Mouse (Mus musculus) midbrain, embryonic 10.5 days (tissue): ENCODE results near the gene Nccrp1. TPM values are rescaled to one million over a fixed set of nuclear protein-coding genes. Genes with fewer than 3 reads are reported as not detected.

Experiments
- DNase-seq: peaks from one replicate; pipeline ENCODE4 v3.0.0-alpha.2; 2017; ENCODE audit warnings: low spot score
- H3K27ac ChIP-seq: fragments of 300-500 bp; sonication (generic); replicated peaks from 2 replicates; pipeline ENCODE4 v1.5.1; 2016; ENCODE audit warnings: mild to moderate bottlenecking
- H3K27me3 ChIP-seq: fragments of 300-500 bp; sonication (generic); 2 replicates; pipeline ENCODE4 v1.6.1; 2016; ENCODE audit warnings: low read depth, mild to moderate bottlenecking; ENCODE audit not compliant: poor library complexity, severe bottlenecking
- H3K36me3 ChIP-seq: fragments of 300-500 bp; sonication (generic); 2 replicates; pipeline ENCODE4 v1.6.1; 2016; ENCODE audit warnings: mild to moderate bottlenecking, moderate library complexity
- H3K4me1 ChIP-seq: fragments of 300-500 bp; sonication (generic); 2 replicates; pipeline ENCODE4 v1.6.1; 2016
- H3K4me3 ChIP-seq: fragments of 300-500 bp; sonication (generic); 2 replicates; pipeline ENCODE4 v1.5.1; 2016; ENCODE audit warnings: mild to moderate bottlenecking, moderate library complexity
- H3K9me3 ChIP-seq: fragments of 300-500 bp; sonication (generic); replicated peaks from 2 replicates; pipeline ENCODE4 v1.6.1; 2016; ENCODE audit warnings: mild to moderate bottlenecking
- WGBS: fragments of 180-500 bp; shearing (Covaris S2); methylation state at CpG from one replicate; pipeline ENCODE4 v1.1.7; 2016; 5-methylcytosine and 5-hydroxymethylcytosine counted together
- polyA plus RNA-seq: library from polyadenylated mRNA; unstranded; fragments of >200 nt; fragmentation: Nextera tagmentation; extraction: Ambion mirVana; gene quantifications from 2 replicates; pipeline ENCODE4 v1.2.1, GENCODE M21; 2016

Nccrp1 gene
- polyA plus RNA-seq, 1 experiment from 2014 or later: 0.20 TPM

GRCm38 (mm10) chr7:28562371-28562770 lies 15.3 kb upstream of the Nccrp1 start:
- 95% methylated on average over 13 of the region's 13 CpGs for WGBS

GRCm38 (mm10) chr7:28561967-28562366 lies 14.9 kb upstream of the Nccrp1 start:
- H3K36me3 ChIP-seq: peaks cover 91% of the 10 kb centered on the region

More at GRCm38 (mm10) chr7:28562371-28562770, 15.3 kb upstream of the Nccrp1 start:
- Histone ChIP-seq H3K27me3 (no peaks in the 10 kb centered on the region), H3K4me3 (no peak overlapping the region), H3K4me1 (0 out of 2 replicates have a peak, but pooled peaks cover 3% of the 10 kb centered on the region), H3K36me3 (peaks cover 95% of the 10 kb centered on the region), H3K27ac (no peak overlapping the region), H3K9me3 (no peaks in the 10 kb centered on the region)
- no peak for DNase-seq

GRCm38 (mm10) chr7:28560856-28561255 lies 13.8 kb upstream of the Nccrp1 start:
- Histone ChIP-seq H3K36me3 (peaks cover 80% of the 10 kb centered on the region), H3K4me3 (no peak overlapping the region), H3K4me1 (peaks cover 11% of the 10 kb centered on the region), H3K27ac (no peak overlapping the region), H3K27me3 (no peaks in the 10 kb centered on the region), H3K9me3 (no peaks in the 10 kb centered on the region)
- 93% methylated on average over 10 of the region's 10 CpGs for WGBS
- DNase-seq: no peak

More at GRCm38 (mm10) chr7:28561967-28562366, 14.9 kb upstream of the Nccrp1 start:
- no peak for DNase-seq
- WGBS: 88% methylated on average over 11 of the region's 11 CpGs
- no peak overlapping the region for H3K27ac ChIP-seq
- H3K9me3 ChIP-seq: no peaks in the 10 kb centered on the region
- no peak overlapping the region for H3K4me3 ChIP-seq
- H3K27me3 ChIP-seq: no peaks in the 10 kb centered on the region
- 0 out of 2 replicates have a peak, but pooled peaks cover 3% of the 10 kb centered on the region for H3K4me1 ChIP-seq

- WGBS: 57% methylated on average over 4 of the region's 4 CpGs
- no peak for DNase-seq
- no peak overlapping the region for H3K4me3 ChIP-seq
- 0 out of 2 replicates have a peak, but pooled peaks cover under 1% of the 10 kb centered on the region for H3K9me3 ChIP-seq
- H3K27me3 ChIP-seq: no peaks in the 10 kb centered on the region
- peaks cover 56% of the 10 kb centered on the region for H3K36me3 ChIP-seq
- H3K4me1 ChIP-seq: peaks cover 14% of the 10 kb centered on the region
- no peak overlapping the region for H3K27ac ChIP-seq
These were observed 11.4 kb upstream of the Nccrp1 start for GRCm38 (mm10) chr7:28558486-28558885.

GRCm38 (mm10) chr7:28557708-28558107 lies 10.7 kb upstream of the Nccrp1 start:
- DNase-seq: no peak
- Histone ChIP-seq H3K4me1 (peaks cover 14% of the 10 kb centered on the region), H3K9me3 (peaks cover 7% of the 10 kb centered on the region; the same call in 1 of the 2 replicates), H3K27me3 (no peaks in the 10 kb centered on the region), H3K27ac (no peak overlapping the region), H3K4me3 (no peak overlapping the region), H3K36me3 (peaks cover 48% of the 10 kb centered on the region)
- WGBS: 83% methylated on average over 6 of the region's 6 CpGs

GRCm38 (mm10) chr7:28557069-28557468 lies 10.0 kb upstream of the Nccrp1 start:
- peaks cover 10% of the 10 kb centered on the region; the same call in 1 of the 2 replicates for H3K9me3 ChIP-seq
- WGBS: 82% methylated on average over 5 of the region's 5 CpGs

GRCm38 (mm10) chr7:28555939-28556535 lies 9.0 kb upstream of the Nccrp1 start:
- H3K27ac ChIP-seq: no peak overlapping the region
- peaks cover 14% of the 10 kb centered on the region for H3K4me1 ChIP-seq
- H3K9me3 ChIP-seq: peaks cover 10% of the 10 kb centered on the region; the same call in 1 of the 2 replicates
- no peaks in the 10 kb centered on the region for H3K27me3 ChIP-seq
- 18% methylated on average over 5 of the region's 5 CpGs for WGBS
- DNase-seq: no peak
- no peak overlapping the region for H3K4me3 ChIP-seq
- peaks cover 34% of the 10 kb centered on the region for H3K36me3 ChIP-seq

More at GRCm38 (mm10) chr7:28557069-28557468, 10.0 kb upstream of the Nccrp1 start:
- no peak for DNase-seq
- Histone ChIP-seq H3K27me3 (no peaks in the 10 kb centered on the region), H3K4me1 (peaks cover 14% of the 10 kb centered on the region), H3K36me3 (peaks cover 42% of the 10 kb centered on the region), H3K4me3 (no peak overlapping the region), H3K27ac (no peak overlapping the region)

GRCm38 (mm10) chr7:28553076-28553475 lies 6.0 kb upstream of the Nccrp1 start:
- peaks cover 6% of the 10 kb centered on the region for H3K36me3 ChIP-seq
- no peak for DNase-seq
- peaks cover 2% of the 10 kb centered on the region; the same call in 1 of the 2 replicates for H3K27me3 ChIP-seq
- H3K4me3 ChIP-seq: no peak overlapping the region
- 88% methylated on average over 6 of the region's 6 CpGs for WGBS
- H3K4me1 ChIP-seq: peaks cover 11% of the 10 kb centered on the region
- no peak overlapping the region for H3K27ac ChIP-seq
- H3K9me3 ChIP-seq: peaks cover 10% of the 10 kb centered on the region; the same call in 1 of the 2 replicates

GRCm38 (mm10) chr7:28547628-28548027 lies 574 bp upstream of the Nccrp1 start:
- DNase-seq: no peak
- no peak overlapping the region for H3K27ac ChIP-seq
- WGBS: 75% methylated on average over 7 of the region's 7 CpGs
- H3K4me1 ChIP-seq: peaks cover 40% of the 10 kb centered on the region
- peaks cover 1% of the 10 kb centered on the region; the same call in 1 of the 2 replicates for H3K9me3 ChIP-seq
- no peak overlapping the region for H3K4me3 ChIP-seq
- no peaks in the 10 kb centered on the region for H3K36me3 ChIP-seq
- H3K27me3 ChIP-seq: peaks cover 53% of the 10 kb centered on the region

GRCm38 (mm10) chr7:28546649-28547048 lies 405 bp downstream of the Nccrp1 start:
- Histone ChIP-seq H3K36me3 (no peaks in the 10 kb centered on the region), H3K9me3 (0 out of 2 replicates have a peak, but pooled peaks cover 3% of the 10 kb centered on the region), H3K27ac (no peak overlapping the region; the same call in 1 of the 2 replicates), H3K4me1 (peaks cover 40% of the 10 kb centered on the region), H3K27me3 (peaks cover 53% of the 10 kb centered on the region), H3K4me3 (peak overlapping the region; percentile 55)
- WGBS: under 1% methylated on average over 22 of the region's 22 CpGs
- DNase-seq: peak; percentile 35

- 39% methylated on average over 7 of the region's 7 CpGs for WGBS
- H3K4me3 ChIP-seq: peak overlapping the region; percentile 55
These were observed 1.2 kb downstream of the Nccrp1 start for GRCm38 (mm10) chr7:28545891-28546210.

GRCm38 (mm10) chr7:28545048-28545890 lies 1.8 kb downstream of the Nccrp1 start:
- no peak overlapping the region for H3K27ac ChIP-seq
- no peak overlapping the region for H3K4me3 ChIP-seq
- peaks cover 40% of the 10 kb centered on the region for H3K4me1 ChIP-seq
- H3K27me3 ChIP-seq: peaks cover 53% of the 10 kb centered on the region
- 20% methylated on average over 14 of the region's 14 CpGs for WGBS
- no peaks in the 10 kb centered on the region for H3K36me3 ChIP-seq
- H3K9me3 ChIP-seq: 0 out of 2 replicates have a peak, but pooled peaks cover 3% of the 10 kb centered on the region
- DNase-seq: peak; percentile 55

More at GRCm38 (mm10) chr7:28545891-28546210, 1.2 kb downstream of the Nccrp1 start:
- 0 out of 2 replicates have a peak, but pooled peaks cover 3% of the 10 kb centered on the region for H3K9me3 ChIP-seq
- H3K36me3 ChIP-seq: no peaks in the 10 kb centered on the region
- H3K4me1 ChIP-seq: peaks cover 40% of the 10 kb centered on the region
- no peak for DNase-seq
- no peak overlapping the region for H3K27ac ChIP-seq
- H3K27me3 ChIP-seq: peaks cover 53% of the 10 kb centered on the region
